In genomic region chr7:106644222-106644870, GRCm38 (mm10) we compare ENCODE assay signal across 21 mouse cellular contexts. TPM values are rescaled to one million over a fixed set of nuclear protein-coding genes. Genes with fewer than 3 reads are reported as not detected.
DNase-seq lines count a peak whose midpoint lies in the region; ATAC-seq and TF ChIP-seq lines count a peak whose summit lies in the region.
"Had no signal": no experiment of that assay in that cellular context is flagged by ENCODE, and none has a peak within 500 bp of the region (broad histone marks: within the 10 kb centered on the region; RNA-seq: fewer than 3 reads in every experiment).

No protein-coding gene starts in this region.

- WGBS in liver, embryonic 16.5 days (ENCODE audit: insufficient replicate concordance) = 21% methylated on average over 3 of the region's 3 CpGs
- WGBS in stomach, postnatal 0 days = 50% methylated on average over 3 of the region's 3 CpGs

- no peak for TF ChIP-seq CTCF in stomach, postnatal 0 days (IDR thresholded peaks at IDR 0.05; ENCODE audit: low read depth)

- H3K4me2 ChIP-seq in liver, embryonic 16.5 days (ENCODE audit: low read depth, low read length) = peak overlapping the region; percentile 17; the same call in 1 of the 2 replicates
- no peak overlapping the region for H3K4me2 ChIP-seq in stomach, postnatal 0 days (replicated peaks; ENCODE audit: low read depth)
- H3K4me2 ChIP-seq: embryonic facial prominence, embryonic 12.5 days; neural tube, embryonic 15.5 days had no signal

- ATAC-seq in liver, embryonic 16.5 days (ENCODE audit: low read depth) = 0 out of 2 replicates have a peak, but pooled peaks have one; percentile 21
- ATAC-seq in stomach, postnatal 0 days (ENCODE audit: low FRiP score, low TSS enrichment) = no peak
- ATAC-seq: midbrain, embryonic 16.5 days had no signal

- intact Hi-C loops in left cerebral cortex, postnatal 4 days (cut with DNase I) = no loop called here

- H3K9me3 ChIP-seq in liver, embryonic 16.5 days (replicated peaks; ENCODE audit: control insufficient read depth, low read length) = no peaks in the 10 kb centered on the region
- no peaks in the 10 kb centered on the region for H3K9me3 ChIP-seq in stomach, postnatal 0 days (ENCODE audit: control insufficient read depth, low read length)
- H3K9me3 ChIP-seq: forebrain, embryonic 10.5 days; heart, embryonic 10.5 days; neural tube, embryonic 15.5 days had no signal

- no peak overlapping the region for H3K9ac ChIP-seq in liver, embryonic 16.5 days (ENCODE audit: low read depth, low read length)
- no peak overlapping the region for H3K9ac ChIP-seq in stomach, postnatal 0 days (ENCODE audit: low read length)
- H3K9ac ChIP-seq: embryonic facial prominence, embryonic 12.5 days; neural tube, embryonic 15.5 days had no signal

- H3K27me3 ChIP-seq in liver, embryonic 16.5 days (ENCODE audit: control insufficient read depth, insufficient read depth, low read depth, low read length) = no peaks in the 10 kb centered on the region
- no peaks in the 10 kb centered on the region for H3K27me3 ChIP-seq in stomach, postnatal 0 days (ENCODE audit: control insufficient read depth, insufficient read depth, low read length)
- H3K27me3 ChIP-seq: embryonic facial prominence, embryonic 12.5 days; neural tube, embryonic 15.5 days had no signal

- no peak for TF ChIP-seq EP300 in stomach, postnatal 0 days (optimal IDR thresholded peaks at IDR 0.05)

- H3K27ac ChIP-seq in liver, embryonic 16.5 days (ENCODE audit: low read length) = peak overlapping the region; percentile 41; the same call in 1 of the 2 replicates
- no peak overlapping the region for H3K27ac ChIP-seq in stomach, postnatal 0 days (replicated peaks)
- H3K27ac ChIP-seq: embryonic facial prominence, embryonic 12.5 days; forebrain, embryonic 10.5 days; heart, embryonic 10.5 days; neural tube, embryonic 15.5 days had no signal

- H3K36me3 ChIP-seq in liver, embryonic 16.5 days (ENCODE audit: control insufficient read depth, insufficient read depth) = no peaks in the 10 kb centered on the region
- H3K36me3 ChIP-seq in stomach, postnatal 0 days (ENCODE audit: control insufficient read depth, insufficient read depth, low read length) = no peaks in the 10 kb centered on the region
- H3K36me3 ChIP-seq: embryonic facial prominence, embryonic 12.5 days; forebrain, embryonic 10.5 days; heart, embryonic 10.5 days; neural tube, embryonic 15.5 days had no signal

- DNase-seq in liver = no peak
- DNase-seq in CD4-positive, CD25-positive, alpha-beta regulatory T cell, adult 2 months (ENCODE audit: low read depth, low spot score) = peak; percentile 64
- DNase-seq in induced T-regulatory cell, adult 2 months (ENCODE audit: low read depth) = peak; percentile 81
- DNase-seq in natural killer cell, adult 2 months (ENCODE audit: low spot score in 2 of 2) = peak; percentile 46 to 62
- DNase-seq in stomach, postnatal 0 days (ENCODE audit: low spot score) = no peak
- no peak for DNase-seq in left cerebral cortex, postnatal 4 days
- no peak for DNase-seq in urinary bladder, postnatal 25 days (ENCODE audit: low spot score)
- DNase-seq: adrenal gland, postnatal 10 days; cerebellum, postnatal 25 days; kidney, adult 11 months had no signal

- H3K4me1 ChIP-seq in liver, embryonic 16.5 days (ENCODE audit: control insufficient read depth, low read depth, low read length) = no peaks in the 10 kb centered on the region
- no peaks in the 10 kb centered on the region for H3K4me1 ChIP-seq in stomach, postnatal 0 days (replicated peaks; ENCODE audit: control insufficient read depth, insufficient read depth)
- H3K4me1 ChIP-seq: embryonic facial prominence, embryonic 12.5 days; forebrain, embryonic 10.5 days; heart, embryonic 10.5 days; neural tube, embryonic 15.5 days had no signal

- peak overlapping the region; percentile 22 for H3K4me3 ChIP-seq in liver, embryonic 16.5 days (ENCODE audit: low read depth, low read length)
- H3K4me3 ChIP-seq in stomach, postnatal 0 days (ENCODE audit: low read depth, low read length) = no peak overlapping the region
- H3K4me3 ChIP-seq: embryonic facial prominence, embryonic 12.5 days; forebrain, embryonic 10.5 days; heart, embryonic 10.5 days; neural tube, embryonic 15.5 days had no signal

RNA-seq across cellular contexts. Expression of gene Olfr693, which starts 36.0 kb away (rescaled TPM):
- not detected in 2 replicates for polyA plus RNA-seq in liver, embryonic 16.5 days (2015; fragmentation: Nextera tagmentation; extraction: Ambion mirVana)
- not detected in 2 replicates for polyA plus RNA-seq in stomach, postnatal 0 days (2015; fragmentation: Nextera tagmentation; extraction: Ambion mirVana)
- total RNA-seq in left cerebral cortex, postnatal 4 days (2021) = not detected
- total RNA-seq: adrenal gland, postnatal 10 days; gastrocnemius, adult 18-20 months; layer of hippocampus, adult 8-10 months; left cerebral cortex, postnatal 14 days had no signal
- polyA plus RNA-seq: embryonic facial prominence, embryonic 12.5 days; forebrain, embryonic 10.5 days; heart, embryonic 10.5 days; hindbrain, embryonic 11.5 days; midbrain, embryonic 16.5 days; neural tube, embryonic 15.5 days had no signal

RNA-seq across cellular contexts. Expression of gene Olfr694, which starts 47.3 kb away (rescaled TPM):
- not detected in 2 replicates for polyA plus RNA-seq in liver, embryonic 16.5 days (2015; fragmentation: Nextera tagmentation; extraction: Ambion mirVana)
- polyA plus RNA-seq in stomach, postnatal 0 days (2015; fragmentation: Nextera tagmentation; extraction: Ambion mirVana) = not detected in 2 replicates
- total RNA-seq in left cerebral cortex, postnatal 4 days (2021) = not detected
- total RNA-seq: adrenal gland, postnatal 10 days; gastrocnemius, adult 18-20 months; layer of hippocampus, adult 8-10 months; left cerebral cortex, postnatal 14 days had no signal
- polyA plus RNA-seq: embryonic facial prominence, embryonic 12.5 days; forebrain, embryonic 10.5 days; heart, embryonic 10.5 days; hindbrain, embryonic 11.5 days; midbrain, embryonic 16.5 days; neural tube, embryonic 15.5 days; testis, adult 2 months had no signal

Comparison
In these comparisons a context has a peak if more than half of its experiments do, and no peak if none do; other contexts are left out.
1. DNase-seq: peak in CD4-positive, CD25-positive, alpha-beta regulatory T cell, adult 2 months (single experiment), induced T-regulatory cell, adult 2 months (single experiment) and natural killer cell, adult 2 months (2 of 2); none in liver (single experiment), stomach, postnatal 0 days (single experiment), left cerebral cortex, postnatal 4 days (single experiment) and urinary bladder, postnatal 25 days (single experiment).